Mouse (Mus musculus): ENCODE data around the gene Limch1.

GRCm38 (mm10) chr5:66909962-66910361, 164.3 kb downstream of the Limch1 start:
- TF ChIP-seq CTCF (IDR thresholded peaks at IDR 0.05; ENCODE audit: control insufficient read depth, insufficient read depth, insufficient replicate concordance, low read depth, low read length), result no peak
- TF ChIP-seq POLR2A (IDR thresholded peaks at IDR 0.05; ENCODE audit: control insufficient read depth, low read depth, low read length), result no peak
